Mouse (Mus musculus) brain, adult 2 months (tissue): ENCODE results near the gene Slc5a2.

Experiments
- DNase-seq: peaks from one replicate; pipeline ENCODE4 v3.0.0; 2011; ENCODE audit warnings: low read depth, low spot score

The Slc5a2 gene

GRCm38 (mm10) chr7:128265411-128265810 lies at the start of gene Slc5a2:
TSS of gene Slc5a2 (plus strand) at chr7:128265657.
- no peak for DNase-seq

DNA sequence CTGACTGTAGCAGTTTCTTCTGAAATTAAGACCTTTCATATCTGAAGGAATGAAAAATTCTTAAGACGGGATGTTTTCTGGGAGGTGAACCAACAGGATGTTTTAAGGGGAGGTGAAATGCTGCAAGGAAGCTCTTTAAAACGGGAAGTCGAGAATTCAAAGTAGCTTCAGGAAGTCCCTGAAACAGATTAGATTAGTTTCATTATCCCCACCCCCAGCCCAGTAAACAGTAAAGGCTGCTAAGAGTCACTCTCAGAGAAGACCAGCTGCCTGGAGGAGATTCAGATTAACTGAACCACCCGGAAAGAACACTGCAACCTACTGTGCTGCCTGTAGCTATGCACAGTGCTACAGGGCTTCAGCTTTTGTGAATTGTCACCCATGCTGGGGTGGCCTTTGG lies 45.5 kb upstream of the Slc5a2 start:
- no peak for DNase-seq

GRCm38 (mm10) chr7:128220936-128221335 lies 44.5 kb upstream of the Slc5a2 start:
- DNase-seq = peak; percentile 72

GRCm38 (mm10) chr7:128231741-128232140 lies 33.7 kb upstream of the Slc5a2 start:
- DNase-seq = no peak

DNA sequence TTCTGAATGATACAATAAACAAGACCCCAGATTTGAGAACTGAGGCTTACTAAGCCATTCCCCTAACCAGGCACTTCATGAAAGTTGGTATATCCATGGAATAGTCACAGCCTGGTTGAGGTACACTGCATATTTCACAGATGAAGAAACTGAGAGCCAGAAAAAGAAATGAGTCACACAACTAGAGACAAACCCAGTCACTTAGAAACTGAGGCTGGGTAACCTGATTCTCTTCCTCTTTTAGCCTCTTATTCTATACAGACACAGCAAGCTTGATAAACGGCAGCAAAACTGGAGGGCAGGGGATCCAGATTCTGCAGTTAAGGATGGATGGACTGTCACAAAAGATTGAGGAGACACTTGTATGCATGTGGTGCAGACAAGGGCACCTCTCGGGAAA lies 30.7 kb upstream of the Slc5a2 start:
- DNase-seq = no peak

- DNase-seq = no peak
Measured at GRCm38 (mm10) chr7:128235481-128235880, 30.0 kb upstream of the Slc5a2 start.

DNA sequence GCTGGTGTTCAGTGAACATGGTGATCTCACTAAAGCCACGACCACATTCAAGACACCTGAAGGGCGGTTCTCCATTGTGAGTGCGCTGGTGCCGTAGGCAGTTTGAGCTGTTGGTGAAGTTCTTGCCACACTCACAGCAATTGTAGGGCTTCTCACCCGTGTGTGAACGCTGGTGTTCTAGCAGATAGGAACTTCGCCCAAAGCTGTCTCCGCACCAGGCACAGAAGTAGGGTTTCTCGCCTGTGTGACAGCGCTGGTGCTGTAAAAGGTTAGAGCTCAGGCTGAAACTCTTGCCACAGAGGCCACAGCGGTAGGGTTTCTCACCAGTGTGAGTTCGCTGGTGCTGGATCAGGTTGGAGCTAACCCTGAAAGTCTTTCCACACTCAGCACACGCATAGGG lies 29.0 kb upstream of the Slc5a2 start:
- DNase-seq = no peak

GRCm38 (mm10) chr7:128236856-128237592 lies 28.4 kb upstream of the Slc5a2 start, which contains the start of gene Armc5:
TSS of gene Armc5 (plus strand) at chr7:128237342.
- peak; percentile 84 for DNase-seq

- DNase-seq = no peak
Measured at GRCm38 (mm10) chr7:128237593-128237926, 27.9 kb upstream of the Slc5a2 start.

GRCm38 (mm10) chr7:128237927-128238778 lies 27.3 kb upstream of the Slc5a2 start, which contains the start of gene 9130023H24Rik:
TSS of gene 9130023H24Rik (minus strand) at chr7:128238031.
- DNase-seq = peak; percentile 99

- peak; percentile 56 for DNase-seq
Measured at GRCm38 (mm10) chr7:128238991-128239390, 26.5 kb upstream of the Slc5a2 start.

- DNase-seq = no peak
Measured at GRCm38 (mm10) chr7:128240131-128240784, 25.2 kb upstream of the Slc5a2 start.

DNA sequence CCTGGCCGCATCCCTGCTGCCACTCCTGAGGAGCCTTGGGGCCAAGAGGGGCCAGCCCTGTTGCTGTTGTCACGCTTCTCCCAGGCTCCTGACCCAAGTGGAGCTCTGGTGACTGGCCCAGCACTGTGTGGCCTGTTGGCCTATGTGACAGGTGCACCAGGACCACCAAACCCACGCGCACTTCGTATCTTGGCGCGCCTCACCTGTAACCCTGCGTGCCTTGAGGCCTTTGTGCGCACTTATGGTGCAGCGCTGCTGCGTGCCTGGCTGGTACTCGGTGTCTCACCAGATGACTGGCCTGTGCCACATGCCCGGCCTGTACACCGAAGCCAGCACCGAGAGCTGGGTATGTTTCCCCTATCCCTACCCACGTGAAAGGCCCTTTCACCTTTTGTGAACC lies 23.1 kb upstream of the Slc5a2 start:
- no peak for DNase-seq

- no peak for DNase-seq
Measured at GRCm38 (mm10) chr7:128243921-128244320, 21.5 kb upstream of the Slc5a2 start.

- no peak for DNase-seq
Measured at GRCm38 (mm10) chr7:128244410-128245025, 20.9 kb upstream of the Slc5a2 start.

- DNase-seq = no peak
Measured at GRCm38 (mm10) chr7:128245547-128245946, 19.9 kb upstream of the Slc5a2 start.

DNA sequence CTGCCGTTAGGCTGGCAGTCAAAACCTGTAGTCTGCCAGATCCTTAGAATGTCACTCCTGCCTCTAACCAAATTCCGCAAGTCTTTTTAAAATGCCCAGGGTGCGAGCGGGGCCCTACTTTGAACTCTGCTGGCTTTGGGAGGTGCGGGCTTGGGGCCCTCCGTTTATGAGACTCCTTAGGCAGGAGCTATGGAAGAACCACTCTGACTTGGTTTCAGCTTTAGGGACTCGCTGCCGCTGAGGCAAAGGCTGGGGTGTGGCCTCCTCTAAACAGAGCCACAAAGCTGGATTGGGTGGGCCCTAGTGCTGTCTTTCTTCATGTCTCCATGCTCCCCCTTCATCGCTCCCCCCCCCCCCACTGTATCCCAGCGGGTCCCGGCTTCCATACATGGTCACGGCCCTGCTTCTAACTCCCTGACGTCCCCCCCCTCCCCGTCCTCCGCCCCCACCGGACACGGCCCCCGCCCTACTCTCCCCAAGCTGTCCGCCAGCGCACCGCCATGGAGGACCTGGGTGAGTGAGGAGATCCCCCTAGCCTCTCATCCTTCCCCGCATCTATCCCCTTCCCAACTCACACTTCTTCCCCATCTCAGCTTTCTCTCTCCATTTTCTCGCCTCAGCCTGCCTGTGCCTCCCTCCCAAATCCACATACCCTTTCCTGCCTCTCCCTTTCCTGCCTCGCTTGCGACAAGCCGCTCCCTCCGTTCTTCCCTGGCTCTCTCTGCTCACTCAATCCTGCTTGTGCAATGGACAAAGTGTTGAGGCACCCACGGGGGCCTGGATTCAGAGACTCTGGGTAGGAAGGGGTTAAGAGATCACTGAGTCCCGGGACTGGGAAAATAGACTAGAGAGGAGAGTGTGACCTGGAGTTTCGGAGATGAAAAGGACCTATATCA lies 18.7 kb upstream of the Slc5a2 start, which contains the start of gene Tgfb1i1:
Gene Tgfb1i1, plus strand, starts transcription at position 317 of the 896 bp plus-strand sequence.
- DNase-seq = peak; percentile 84

GRCm38 (mm10) chr7:128247443-128247842 lies 18.0 kb upstream of the Slc5a2 start:
- DNase-seq = peak; percentile 94

- DNase-seq = no peak
Measured at GRCm38 (mm10) chr7:128248081-128249042, 17.1 kb upstream of the Slc5a2 start.
